Mouse (Mus musculus) left cerebral cortex, adult 8-10 months (tissue): ENCODE results near the gene Safb2. TPM values are rescaled to one million over a fixed set of nuclear protein-coding genes. Genes with fewer than 3 reads are reported as not detected.
"Not testable (repeated sequence)": the region's sequence is repeated elsewhere in the genome, so short reads cannot be mapped to it uniquely, and the experiment has no call there.

ENCODE experiments used
- DNase-seq, 2 experiments: peaks; one replicate each; pipeline ENCODE4 v3.0.0; 2022; ENCODE audit warnings: low spot score in 2 of 2
- total RNA-seq, 4 experiments: library from RNA; stranded (reverse); gene quantifications; 2 replicates each; pipeline ENCODE4 v1.2.4; 2022

The Safb2 gene
- 100 to 1,000 TPM; 102 to 133 (median 112) TPM for total RNA-seq

DNA sequence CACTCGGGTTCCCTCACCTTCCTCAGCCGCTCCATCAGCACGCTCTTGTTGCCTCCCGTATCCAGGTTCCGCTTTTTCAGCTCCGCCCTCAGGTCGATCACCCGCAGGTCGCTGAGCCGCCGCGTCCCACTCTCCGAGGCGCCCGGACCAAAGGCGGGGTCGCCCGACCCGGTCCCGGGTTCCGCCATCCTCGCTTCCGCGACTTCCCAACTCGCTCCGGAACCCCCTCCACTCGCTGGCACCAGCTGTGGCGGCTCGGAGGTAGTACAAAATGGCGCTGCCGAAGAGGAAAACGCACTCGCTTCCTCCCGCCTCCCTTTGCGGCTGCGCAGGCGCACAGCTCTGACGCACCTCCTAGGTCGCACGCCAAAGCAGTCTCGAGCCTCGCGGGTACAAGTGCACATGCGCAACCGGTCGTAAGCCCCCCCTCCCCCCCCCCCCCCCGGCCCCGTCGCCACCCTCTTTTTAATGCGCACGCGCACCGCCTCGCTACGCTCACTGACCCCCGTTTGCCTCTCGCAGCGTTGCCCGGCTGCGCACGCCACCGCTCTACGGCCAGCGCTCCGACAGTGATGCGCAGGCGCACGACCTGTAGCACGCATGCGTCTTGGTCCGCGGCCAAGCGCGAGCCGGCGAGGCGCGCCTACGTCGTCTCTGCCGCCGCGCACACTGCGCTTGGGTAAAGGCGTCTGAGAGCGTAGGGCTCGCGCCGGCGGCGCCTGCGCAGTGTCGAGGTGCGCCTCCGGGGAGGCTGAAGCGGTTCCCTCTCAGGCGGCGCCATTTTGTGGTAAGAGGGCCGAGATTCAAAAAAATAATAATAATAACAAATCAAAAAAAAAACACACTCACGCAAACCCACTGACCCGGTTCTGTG, at the start of gene Safb2, which contains the start of gene Safb:
Gene Safb2 (minus strand): TSS at position 329 of the 874 bp plus-strand sequence.
Gene Safb (plus strand): TSS at position 569 of the 874 bp plus-strand sequence.
- peak; percentile 97 to 99 for DNase-seq

DNA sequence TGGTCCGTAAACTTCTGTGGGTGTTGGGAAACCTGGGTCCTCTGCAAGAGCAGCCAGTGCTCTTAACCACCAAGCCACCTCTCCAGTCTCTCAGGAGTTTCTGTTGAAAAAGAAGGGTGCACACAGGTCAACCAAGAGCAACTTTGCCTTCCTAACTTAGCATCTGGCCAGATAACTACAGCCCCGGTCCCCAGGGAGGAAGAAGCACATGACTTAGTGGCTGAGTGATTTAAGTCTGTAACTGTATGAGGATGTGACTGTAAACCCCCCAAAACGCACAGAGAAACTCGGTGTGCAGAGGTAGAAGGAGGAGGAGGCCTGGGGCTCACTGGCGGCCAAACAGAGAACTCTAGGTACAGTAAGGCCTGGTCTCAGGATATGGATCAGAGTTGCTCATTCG, 49.6 kb upstream of the Safb2 start:
- DNase-seq = no peak

DNA sequence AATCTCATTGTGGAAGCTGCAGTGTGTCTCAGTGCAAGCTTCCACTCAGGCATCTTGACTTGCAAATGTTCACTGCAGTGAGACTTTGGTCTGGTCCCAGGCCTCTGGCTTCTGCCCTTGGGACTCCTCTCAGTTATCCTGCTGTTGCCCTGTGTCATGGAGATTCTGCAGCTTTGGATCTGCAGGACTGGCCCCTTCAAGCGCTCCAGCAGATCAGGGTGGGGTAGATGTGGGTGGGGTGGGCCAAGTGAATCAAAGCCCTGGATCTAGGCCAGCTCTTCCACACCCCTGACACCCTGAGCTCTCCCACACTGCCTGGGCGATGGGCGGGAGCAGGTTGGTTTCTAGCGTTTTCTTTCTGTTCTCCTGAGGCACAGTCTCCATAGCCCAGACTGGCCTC, 47.4 kb upstream of the Safb2 start:
- DNase-seq = no peak

DNA sequence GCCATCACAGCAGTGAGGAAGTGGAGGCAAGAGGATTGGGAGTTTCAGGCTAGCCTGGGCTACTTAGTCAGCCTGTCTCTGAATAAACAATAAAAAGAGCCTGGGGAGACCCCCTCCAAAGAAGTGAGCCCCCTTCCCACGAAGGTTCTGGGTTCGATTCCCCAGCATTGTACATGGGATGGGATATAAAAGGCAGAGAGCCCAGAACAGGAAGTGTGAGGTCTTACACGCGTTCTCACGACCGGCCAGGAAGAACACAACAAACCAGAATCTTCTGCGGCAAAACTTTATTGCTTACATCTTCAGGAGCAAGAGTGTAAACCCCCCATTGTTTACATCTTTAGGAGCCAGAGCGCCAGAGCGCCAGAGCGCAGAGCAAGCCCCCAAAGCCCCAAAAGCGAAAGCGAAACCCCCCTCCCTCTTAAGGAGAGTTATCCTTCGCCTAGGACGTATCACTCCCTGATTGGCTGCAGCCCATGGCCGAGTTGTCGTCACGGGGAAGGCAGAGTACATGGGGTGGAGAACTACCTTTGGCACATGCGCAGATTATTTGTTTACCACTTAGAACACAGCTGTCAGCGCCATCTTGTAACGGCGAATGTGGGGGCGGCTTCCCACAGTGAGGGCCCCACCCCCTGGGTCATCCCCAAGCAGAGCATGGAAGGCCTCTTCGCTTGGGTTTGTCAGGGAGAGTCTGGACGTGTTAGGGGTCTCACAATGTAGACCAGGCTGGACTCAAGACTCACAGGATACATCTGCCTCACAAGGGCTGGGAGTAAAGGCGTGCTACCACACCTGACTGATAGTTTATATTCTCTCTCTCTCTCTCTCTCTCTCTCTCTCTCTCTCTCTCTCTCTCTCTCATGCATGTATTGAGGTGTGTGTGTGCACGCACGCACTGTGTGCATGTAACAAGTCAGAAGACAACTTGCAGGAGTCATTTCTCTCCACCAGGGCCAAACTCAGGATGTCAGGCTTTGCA, 45.7 kb upstream of the Safb2 start:
- not testable (repeated sequence) for DNase-seq

DNA sequence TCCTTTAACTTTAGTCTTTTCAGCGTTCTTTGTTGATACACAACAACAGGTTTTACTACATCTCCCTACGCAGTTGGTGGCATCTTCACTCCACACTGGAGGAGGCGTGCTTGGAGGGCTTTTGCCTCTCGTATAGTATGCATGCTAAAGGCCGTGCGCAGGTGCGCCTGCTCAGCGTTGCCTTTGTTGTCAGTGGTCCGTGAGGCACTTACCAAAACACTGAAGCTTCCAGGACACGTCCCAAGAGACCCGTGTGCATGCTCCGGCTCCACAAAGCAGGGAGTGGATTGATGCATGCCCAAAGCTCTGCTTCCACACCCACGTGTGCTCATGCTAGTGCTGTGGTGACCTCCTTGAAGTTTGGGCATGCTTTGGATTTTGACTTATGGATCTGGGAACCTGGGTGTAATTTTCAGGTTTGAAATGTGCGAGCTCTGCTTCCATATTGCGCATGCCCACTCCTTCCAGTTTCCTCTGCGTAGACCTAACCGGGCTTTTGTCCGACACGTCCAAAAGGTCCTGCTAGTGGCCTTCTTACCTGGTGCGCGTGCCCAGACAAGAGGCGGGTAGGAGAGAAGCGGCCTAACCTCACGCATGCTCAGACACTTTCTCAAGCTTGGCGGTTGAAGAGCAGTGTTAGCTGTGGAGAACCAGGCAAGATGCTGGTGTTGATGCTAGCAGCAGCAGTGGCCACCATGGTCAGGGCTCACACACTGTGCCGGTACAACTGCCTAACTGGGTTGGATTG, 43.3 kb upstream of the Safb2 start, which contains the start of gene Catsperd:
Gene Catsperd (plus strand): TSS at position 614 of the 748 bp plus-strand sequence.
- DNase-seq = no peak

DNA sequence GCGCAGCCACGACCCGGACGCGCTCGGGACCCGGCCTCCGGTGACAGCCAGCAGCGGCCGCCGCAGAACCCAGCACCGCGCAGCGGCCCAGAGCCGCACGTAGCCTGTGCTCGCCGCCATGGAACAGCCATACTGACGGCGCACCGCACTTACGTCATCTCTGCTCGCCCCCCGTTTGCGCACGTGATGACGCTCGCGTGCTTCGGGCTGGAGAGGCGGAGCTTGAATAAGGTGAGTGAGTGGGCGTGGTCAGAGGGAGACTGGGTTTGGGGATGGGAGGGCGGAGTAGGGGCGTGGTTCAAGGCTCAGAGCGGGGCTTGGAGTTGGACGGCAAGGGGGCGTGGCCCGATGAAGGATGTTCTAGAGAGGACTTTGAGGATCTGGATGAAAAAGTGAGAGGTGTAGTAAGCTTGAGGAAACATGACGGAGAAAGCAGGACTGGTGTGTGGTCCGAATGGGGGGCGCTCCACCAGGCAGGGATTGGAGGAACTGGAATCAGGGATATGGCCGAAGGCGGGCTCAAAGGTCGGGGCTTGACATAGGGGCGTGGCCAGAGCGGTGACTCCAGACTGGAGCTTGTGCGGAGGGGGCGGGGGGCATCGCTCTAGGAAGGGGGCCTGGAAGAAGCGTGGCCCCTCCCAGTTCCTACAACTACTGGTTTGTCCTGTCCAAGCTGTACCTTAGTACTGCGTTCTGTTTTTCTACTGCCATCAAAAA, 42.5 kb upstream of the Safb2 start, which contains the start of gene Lonp1:
Gene Lonp1 (minus strand): TSS at position 134 of the 717 bp plus-strand sequence.
- peak; percentile 93 for DNase-seq

DNA sequence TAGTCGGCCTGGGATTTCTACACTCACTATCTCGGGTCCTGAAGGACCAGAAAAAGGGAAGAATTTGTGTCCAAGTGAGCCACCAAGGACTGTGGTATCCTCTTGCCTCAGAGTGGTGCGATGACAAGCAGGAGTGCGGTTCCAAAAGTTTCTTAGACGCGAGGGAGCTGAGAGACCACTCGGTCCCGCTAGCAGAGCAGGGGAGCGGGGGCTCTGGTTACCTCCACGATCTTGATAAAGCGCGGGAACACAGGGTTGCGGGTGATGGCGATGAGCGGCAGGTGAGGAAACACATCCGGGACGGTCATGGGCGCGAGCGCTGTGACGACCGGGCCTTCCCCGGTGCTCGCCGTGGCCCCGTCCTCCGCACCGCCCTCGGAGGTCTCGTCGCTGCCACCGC, 41.9 kb upstream of the Safb2 start:
- DNase-seq = no peak

DNA sequence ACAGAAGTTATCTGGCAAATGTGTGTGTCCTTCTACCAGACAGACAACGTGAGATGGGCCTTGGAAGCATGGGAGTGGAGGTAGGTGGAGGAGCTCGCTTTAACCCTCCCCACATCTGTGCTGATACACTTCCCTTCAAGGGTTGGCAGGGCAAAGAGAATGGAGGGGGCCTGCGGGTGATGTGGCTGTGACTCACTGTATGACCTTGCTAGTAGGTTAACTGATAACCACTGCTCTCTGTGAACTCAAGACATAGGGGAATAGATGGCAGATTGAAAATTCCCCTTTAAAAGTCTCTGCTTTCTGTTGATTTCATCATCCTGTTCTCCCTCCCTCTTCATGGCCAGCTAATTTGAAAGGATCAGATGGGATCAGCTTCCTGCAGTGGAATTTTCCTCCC, 41.1 kb upstream of the Safb2 start:
- no peak for DNase-seq

DNA sequence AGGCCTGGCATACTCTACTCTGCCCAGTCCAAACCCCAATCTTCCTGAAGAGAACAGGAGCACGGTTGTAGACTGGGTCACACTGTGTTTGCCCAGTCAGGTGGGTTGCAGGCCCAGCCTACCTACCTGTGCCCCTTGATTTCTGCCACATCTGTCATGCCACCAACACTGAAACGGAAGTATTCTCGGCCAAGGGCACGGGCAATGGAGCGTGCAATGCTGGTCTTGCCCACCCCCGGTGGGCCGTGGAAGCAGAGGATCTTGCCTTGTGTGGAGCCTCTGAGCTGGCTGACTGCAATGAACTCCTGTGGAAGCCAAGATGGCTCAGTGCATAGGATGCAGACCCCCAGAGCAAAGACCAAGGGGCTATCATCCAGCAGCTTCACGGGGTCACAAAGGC, 33.2 kb upstream of the Safb2 start:
- no peak for DNase-seq

DNA sequence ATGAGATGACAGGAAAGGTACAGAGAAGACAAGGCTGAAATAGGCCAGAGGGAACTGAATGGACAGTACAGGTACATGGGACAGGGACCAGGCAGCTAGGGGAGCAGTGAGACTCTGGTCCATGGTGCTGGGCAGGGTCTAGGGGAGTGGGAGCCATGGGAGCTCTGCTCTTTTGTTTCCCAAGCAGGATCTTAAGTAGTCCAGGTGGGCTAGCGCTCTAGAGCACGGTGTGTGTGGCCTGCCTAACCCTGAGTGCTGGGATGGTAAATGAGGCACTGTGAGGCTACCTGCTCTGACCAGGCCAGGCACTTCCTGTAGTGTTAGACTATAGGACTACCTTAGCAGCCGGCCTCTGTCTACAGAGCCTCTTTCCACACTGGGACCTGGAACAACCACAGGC, 32.3 kb upstream of the Safb2 start:
- DNase-seq = no peak

DNA sequence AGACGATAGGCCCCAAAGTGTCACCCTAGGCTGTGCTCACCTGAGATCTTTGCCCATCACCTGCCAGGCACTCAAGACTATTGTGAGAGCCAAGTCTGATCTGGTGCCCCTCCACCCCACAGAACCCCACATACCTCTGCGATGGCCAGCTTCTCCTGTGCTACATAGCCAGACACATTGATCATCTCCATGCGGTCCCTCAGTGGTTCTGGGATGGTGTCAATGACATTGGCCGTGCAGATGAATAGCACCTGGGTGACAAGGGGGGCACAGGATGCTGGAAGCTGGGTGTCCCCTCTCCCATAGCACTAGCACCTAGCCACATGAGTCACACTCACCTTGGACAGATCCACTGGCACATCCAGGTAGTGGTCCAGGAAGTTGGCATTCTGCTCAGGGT, 31.4 kb upstream of the Safb2 start:
- DNase-seq = no peak

DNA sequence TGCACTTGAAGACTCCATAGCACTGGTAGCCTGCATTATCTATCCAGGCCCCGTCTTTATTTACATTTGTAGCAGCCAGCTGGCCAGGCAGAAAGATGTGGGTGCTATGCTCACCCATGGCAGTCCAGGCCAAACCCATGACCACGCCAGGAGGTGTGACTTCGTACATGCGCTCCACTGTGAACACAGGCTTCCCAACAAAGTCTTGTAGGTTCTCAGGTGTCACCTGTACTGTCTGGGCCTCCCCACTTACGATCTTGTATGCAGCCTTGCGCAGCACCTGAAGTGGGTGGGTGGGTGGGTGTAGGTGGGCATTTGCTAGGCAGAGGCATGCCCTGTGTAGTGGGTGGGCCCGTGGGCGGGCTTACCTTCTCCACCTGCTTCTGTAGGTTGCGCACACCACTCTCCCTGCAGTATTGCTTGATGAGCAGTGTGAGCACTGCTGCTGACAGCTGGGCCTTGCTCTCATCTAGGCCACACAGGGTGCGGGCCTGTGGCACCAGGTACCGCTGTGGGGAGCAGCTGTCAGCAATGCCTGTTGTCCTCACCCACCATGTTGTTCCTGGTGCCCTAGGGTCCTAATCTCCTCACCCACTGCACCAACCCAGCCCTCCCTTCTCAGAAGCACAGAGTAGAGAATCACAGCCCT, 30.9 kb upstream of the Safb2 start:
- DNase-seq = no peak

DNA sequence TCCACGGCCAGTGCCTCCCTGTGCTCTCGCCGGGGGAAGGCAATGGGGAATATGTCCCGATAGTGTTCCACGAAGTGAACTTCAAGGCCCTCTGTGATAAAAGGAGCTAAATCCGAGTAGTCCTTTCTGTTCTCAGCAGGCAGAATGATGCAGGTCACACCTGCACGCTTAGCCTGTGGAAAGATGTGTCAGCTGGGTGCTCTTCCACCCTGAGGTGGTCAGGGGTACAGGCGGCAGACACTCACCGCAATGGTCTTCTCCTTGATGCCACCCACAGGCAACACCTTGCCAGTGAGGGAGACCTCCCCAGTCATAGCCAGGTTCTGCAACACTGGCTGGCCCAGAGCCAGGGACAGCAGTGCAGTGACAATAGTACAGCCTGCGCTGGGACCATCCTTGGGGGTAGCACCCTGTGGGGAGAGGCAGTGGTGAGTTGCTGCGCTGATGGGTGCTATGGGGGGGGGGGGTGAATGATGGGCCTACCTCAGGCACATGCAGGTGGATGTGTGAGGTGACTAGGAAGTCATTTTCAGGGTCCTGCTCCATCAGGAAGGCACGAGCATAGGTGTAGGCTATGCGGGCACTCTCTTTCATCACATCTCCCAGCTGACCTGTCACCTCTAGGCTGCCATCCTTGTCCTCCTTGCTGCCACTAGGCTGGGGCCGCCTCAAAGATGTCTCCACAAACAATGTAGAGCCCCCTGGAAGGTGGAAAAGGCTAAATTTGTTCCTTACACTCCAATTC, 30.2 kb upstream of the Safb2 start:
- DNase-seq = no peak

DNA sequence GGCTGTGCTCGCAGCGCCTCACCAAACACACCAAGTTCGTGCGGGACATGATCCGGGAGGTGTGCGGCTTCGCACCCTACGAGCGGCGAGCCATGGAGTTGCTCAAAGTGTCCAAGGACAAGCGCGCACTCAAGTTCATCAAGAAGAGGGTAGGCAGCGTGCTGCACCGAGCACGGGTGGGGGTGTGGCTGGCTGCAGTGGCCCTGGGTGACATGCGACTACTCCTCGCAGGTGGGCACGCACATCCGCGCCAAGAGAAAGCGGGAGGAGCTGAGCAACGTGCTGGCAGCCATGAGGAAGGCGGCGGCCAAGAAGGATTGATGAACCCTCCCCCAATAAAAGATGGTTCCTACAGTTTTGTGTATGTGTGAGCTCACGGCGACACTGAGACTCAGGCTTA, 29.5 kb upstream of the Safb2 start:
- peak in 1 of 2 experiments; percentile 42 for DNase-seq

DNA sequence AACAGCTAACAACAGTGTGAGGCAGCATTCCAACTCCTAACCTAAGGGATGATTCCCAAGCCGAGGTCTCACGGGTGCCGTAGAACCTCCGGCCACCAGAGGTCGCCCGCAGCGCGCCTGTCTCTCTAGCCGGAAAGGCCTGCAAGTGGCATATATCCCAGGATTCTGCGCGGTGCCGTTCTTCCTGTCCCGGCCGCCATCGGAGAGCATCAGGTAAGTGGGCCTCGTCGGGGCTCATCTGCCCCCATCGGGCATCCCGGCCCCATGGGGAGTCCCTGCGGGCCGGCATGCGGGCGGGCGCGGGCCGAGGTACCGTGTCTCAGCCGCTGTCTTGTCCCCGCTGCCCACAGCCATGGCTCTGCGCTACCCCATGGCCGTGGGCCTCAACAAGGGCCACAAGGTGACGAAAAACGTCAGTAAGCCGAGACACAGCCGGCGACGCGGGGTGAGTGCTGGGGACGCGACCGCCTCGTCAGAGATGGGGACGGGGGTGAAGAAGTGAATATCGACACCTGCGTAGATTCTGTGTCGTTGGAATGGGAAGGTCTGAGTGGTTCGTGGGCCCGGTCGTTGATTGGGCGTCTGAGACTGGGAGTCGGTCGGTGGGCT, 29.0 kb upstream of the Safb2 start, which contains the start of gene Rpl36:
Gene Rpl36 (plus strand): TSS at position 181 of the 609 bp plus-strand sequence.
- DNase-seq = peak; percentile 92 to 95

DNA sequence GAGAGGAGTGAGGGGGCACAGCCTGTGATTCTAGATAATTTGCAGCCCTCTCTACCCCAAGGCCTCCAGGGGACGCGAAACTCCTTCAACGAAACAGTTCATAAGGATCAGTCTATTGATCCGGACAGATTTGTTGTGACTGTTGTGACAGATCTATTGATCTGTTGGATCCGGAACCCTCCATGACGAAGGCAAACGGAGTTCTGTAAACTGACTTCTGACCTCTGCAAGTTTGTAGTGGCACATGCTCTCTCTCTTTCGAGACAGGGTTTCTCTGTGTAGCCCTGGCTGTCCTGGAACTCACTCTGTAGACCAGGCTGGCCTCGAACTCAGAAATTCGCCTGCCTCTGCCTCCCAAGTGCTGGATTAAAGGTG, 28.2 kb upstream of the Safb2 start:
- DNase-seq = not testable (repeated sequence)

DNA sequence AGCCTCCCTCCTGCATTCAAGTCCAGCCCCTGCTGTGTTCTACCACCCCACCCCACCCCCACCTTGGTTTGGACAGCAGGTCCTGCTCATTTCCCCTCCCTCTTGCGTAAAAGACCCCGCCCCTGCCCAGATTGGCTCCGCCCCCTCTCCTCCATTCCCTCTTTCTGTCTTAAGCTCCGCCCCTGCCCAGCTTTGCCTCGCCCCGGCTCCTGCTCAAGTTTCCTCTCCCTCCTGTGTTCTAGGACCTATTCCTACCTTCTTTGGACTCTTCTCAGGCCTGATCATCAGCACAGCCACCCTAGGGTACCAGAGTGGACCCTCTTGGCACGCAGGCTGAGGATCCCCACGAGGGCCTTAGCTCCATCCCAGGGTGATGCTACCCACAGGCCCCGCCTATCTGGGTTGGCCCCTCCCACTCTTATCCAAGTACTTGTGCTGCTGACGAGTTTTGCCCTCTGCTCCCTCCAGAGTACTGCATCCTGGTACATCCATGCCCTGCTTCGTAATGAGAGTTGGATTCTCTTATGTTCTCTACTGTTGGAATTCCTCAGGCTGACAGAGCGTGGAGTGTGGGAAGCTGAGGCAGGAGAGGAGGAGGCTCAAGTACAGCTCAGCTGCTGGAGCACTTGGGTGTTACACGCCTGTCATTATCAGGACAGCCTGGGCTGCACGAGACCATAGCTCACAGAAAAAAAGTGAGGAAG, 27.6 kb upstream of the Safb2 start:
- peak in 1 of 2 experiments; percentile 46 for DNase-seq

DNA sequence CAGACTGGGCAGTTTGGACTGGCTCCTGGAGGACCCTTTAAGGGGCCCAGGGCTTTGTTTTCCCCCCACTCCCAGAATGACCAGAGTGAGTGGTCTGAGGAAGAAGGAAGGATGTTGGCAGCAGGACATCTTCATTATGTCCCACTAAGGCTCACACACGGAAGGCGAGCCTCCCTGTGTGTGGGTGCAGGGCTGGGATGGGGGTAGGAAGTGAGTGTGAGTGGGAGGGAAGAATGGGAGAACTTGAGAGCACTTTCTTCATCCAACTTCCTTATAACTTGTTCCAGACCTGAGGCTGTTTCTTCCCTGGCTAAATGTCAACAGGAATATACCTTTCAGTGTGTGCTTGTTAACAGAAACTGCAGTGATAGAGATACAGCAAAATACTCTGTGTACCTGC, 26.9 kb upstream of the Safb2 start:
- no peak for DNase-seq
